Mouse (Mus musculus): ENCODE results near the gene Eml6.

GRCm38 (mm10) chr11:29870174-29870573 is 155.7 kb downstream of the Eml6 start:
- TF ChIP-seq CTCF (IDR thresholded peaks at IDR 0.05; ENCODE audit: low read depth) (no peak), EP300 (IDR thresholded peaks at IDR 0.05; ENCODE audit: low read depth) (no peak)
